Mouse (Mus musculus): Measurements from ENCODE around the gene Casr. TPM values are rescaled to one million over a fixed set of nuclear protein-coding genes. Genes with fewer than 3 reads are reported as not detected.

The Casr gene
- polyA plus RNA-seq, 1 experiment from 2014 or later, result 0.07 TPM

DNA sequence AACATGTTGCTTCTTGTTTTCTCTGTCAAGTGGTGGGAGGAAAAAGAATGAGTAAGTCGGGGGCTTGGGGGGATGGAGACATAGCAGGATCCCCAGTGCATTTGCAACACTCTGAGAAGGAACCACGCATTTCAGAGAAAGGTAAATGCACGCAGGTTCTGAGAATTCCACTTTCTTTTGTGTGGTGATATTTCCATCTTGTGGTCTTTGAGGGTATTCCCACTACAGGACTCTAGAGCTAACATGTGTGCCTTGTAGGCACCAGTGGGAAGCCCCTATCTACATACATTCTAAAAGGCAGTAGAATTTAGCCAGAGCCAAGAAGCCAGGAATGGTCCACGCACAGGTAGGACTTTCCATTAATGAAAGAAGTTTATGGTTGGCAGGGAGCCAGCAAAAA is 56.0 kb downstream of the Casr start:
- no peak overlapping the region for H3K4me3 ChIP-seq (replicated peaks)
- no peaks in the 10 kb centered on the region for H3K27me3 ChIP-seq
- H3K36me3 ChIP-seq, result no peaks in the 10 kb centered on the region
- no peak overlapping the region for H3K9ac ChIP-seq (replicated peaks)
- no peak overlapping the region for H3K4me2 ChIP-seq (replicated peaks)
- no peaks in the 10 kb centered on the region for H3K9me3 ChIP-seq
- no peaks in the 10 kb centered on the region for H3K4me1 ChIP-seq (replicated peaks)
- ATAC-seq, result no peak
- 57% methylated on average over 4 of the region's 4 CpGs for WGBS
- H3K27ac ChIP-seq, result no peak overlapping the region

DNA sequence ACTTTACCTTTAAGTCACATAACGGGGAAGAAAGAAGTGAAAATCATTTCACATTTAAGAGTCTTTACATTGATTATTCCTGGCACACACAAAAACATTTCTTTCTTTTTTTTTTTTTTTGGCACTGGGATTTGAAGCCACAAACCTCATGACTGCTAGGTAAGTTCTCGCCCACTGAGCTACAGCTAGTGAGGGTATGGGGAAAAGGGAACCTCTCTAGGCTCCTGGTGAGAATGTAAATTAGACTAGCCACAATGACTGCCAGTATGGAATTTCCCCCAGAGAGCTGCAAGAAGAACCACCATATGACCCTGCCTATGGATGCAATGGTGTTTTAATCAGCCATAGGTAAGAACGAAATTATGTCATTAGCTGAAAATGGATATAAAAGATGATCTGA is 56.8 kb downstream of the Casr start:
- Histone ChIP-seq H3K9me3 (no peaks in the 10 kb centered on the region), H3K27me3 (no peaks in the 10 kb centered on the region), H3K4me3 (replicated peaks) (no peak overlapping the region), H3K36me3 (no peaks in the 10 kb centered on the region), H3K4me1 (replicated peaks) (no peaks in the 10 kb centered on the region), H3K27ac (no peak overlapping the region), H3K9ac (replicated peaks) (no peak overlapping the region), H3K4me2 (replicated peaks) (no peak overlapping the region)
- ATAC-seq, result no peak
- 82% methylated on average over 3 of the region's 3 CpGs for WGBS

DNA sequence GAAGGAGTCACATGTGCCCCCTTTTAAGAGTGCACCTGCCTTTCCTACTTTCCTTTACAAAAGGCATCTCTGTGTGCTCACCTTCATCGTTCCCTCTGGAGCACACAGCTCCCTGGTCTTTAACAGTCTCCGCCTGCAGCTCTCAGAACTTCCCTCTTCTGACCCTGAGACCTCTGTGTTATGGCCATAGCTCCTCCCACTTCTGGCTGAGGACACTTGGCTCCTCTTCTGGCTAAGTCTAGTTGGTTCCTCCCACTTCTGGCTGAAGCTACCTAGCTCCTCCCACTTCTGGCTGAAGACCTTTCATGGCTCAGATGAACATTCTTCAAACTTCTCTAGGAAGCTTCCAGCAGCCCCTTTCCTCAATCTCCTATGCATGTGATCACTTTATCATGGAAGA is 59.7 kb downstream of the Casr start:
- Histone ChIP-seq H3K4me3 (replicated peaks) (no peak overlapping the region), H3K4me1 (replicated peaks) (no peaks in the 10 kb centered on the region), H3K27me3 (no peaks in the 10 kb centered on the region), H3K27ac (no peak overlapping the region), H3K4me2 (replicated peaks) (no peak overlapping the region), H3K36me3 (no peaks in the 10 kb centered on the region), H3K9ac (replicated peaks) (no peak overlapping the region), H3K9me3 (no peaks in the 10 kb centered on the region)
- no peak for ATAC-seq
- WGBS, result 85% methylated on average over 2 of the region's 2 CpGs

DNA sequence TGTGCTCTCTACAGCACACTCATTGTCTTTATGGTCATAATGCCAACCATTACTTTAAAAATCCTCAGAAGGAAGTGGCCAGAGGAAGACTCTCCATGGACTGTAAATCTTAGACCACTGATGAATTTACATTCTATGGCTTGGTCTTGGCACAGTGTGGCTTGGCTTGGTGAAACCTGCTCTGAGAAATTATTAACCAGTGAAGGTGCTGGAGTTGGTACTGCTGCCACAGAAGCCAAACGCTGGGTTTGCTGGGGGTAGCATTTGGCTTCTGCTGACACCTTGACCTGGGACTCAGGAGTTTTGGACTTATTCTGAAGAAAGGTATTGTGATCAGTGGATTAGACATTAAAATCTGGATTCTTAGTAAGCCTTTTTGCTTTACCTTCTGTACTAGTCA is 69.5 kb downstream of the Casr start:
- no peak overlapping the region for H3K4me2 ChIP-seq (replicated peaks)
- H3K27me3 ChIP-seq, result no peaks in the 10 kb centered on the region
- H3K36me3 ChIP-seq, result no peaks in the 10 kb centered on the region
- WGBS, result 100% methylated on average over 1 of the region's 1 CpGs
- H3K9me3 ChIP-seq, result no peaks in the 10 kb centered on the region
- no peak for ATAC-seq
- no peak overlapping the region for H3K9ac ChIP-seq (replicated peaks)
- no peak overlapping the region for H3K4me3 ChIP-seq (replicated peaks)
- no peaks in the 10 kb centered on the region for H3K4me1 ChIP-seq (replicated peaks)
- no peak overlapping the region for H3K27ac ChIP-seq

DNA sequence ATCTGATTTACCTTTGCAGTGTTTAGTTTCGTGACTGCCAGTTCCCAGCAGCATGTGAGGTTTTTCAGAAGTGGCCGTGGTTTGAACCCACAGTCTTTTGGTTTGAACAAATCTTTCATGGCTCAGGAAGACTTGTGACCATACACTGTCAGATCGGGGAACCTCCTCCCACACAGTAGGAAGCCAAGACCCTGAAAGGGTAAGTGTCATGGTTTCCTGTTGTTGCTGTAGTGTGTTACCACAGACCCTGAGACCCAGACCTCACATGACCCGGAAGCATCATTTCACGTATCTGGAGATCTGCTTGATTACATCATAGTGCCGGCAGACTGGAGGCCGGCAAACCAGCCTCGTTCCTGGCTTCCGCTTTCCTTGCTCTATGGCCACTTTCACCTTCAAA is 85.1 kb downstream of the Casr start:
- no peak overlapping the region for H3K27ac ChIP-seq
- ATAC-seq, result no peak
- no peaks in the 10 kb centered on the region for H3K9me3 ChIP-seq
- 89% methylated on average over 9 of the region's 9 CpGs for WGBS
- no peak overlapping the region for H3K4me2 ChIP-seq (replicated peaks)
- H3K27me3 ChIP-seq, result 0 out of 2 replicates have a peak, but pooled peaks cover 4% of the 10 kb centered on the region
- no peaks in the 10 kb centered on the region for H3K4me1 ChIP-seq (replicated peaks)
- no peak overlapping the region for H3K4me3 ChIP-seq (replicated peaks)
- H3K9ac ChIP-seq (replicated peaks), result no peak overlapping the region
- no peaks in the 10 kb centered on the region for H3K36me3 ChIP-seq

DNA sequence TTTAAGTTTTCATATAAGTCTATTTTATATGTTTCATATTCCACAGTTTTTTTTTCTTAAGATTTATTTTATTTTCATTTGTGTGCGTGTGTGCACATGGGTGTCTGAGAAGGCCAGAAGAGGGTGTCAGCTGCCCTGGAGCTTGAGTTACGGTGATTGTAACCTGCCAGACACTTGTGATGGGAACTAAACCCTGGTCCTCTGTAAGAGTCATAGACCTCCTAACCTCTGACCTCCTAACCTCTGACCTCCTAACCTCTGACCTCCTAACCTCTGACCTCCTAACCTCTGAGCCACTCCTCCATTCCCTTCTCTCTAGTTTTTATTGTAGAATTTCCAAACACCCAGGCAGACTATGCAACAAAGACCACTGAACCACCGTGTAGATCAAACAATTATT is 86.4 kb downstream of the Casr start:
- no peak for ATAC-seq
- no peak overlapping the region for H3K4me2 ChIP-seq (replicated peaks)

DNA sequence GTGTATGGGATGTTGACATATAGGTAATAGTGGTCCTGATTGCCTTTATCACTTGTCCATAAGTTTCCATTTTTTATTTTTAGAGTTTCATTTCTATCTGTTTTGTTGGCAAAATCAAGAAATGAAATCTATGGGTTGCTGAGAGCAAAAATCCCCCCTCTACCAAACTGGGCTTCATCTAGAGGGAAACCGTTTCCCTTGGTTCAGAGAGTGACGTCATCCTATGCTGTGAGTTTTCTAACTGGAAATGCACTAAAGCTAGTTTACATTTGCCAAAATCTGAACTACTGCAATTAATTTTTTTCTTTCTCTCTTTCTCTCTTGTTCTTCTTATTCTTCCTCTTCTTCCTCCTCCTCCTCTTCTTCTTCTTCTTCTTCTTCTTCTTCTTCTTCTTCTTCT is 87.1 kb downstream of the Casr start:
- no peaks in the 10 kb centered on the region for H3K9me3 ChIP-seq
- H3K4me3 ChIP-seq (replicated peaks), result no peak overlapping the region
- H3K27me3 ChIP-seq, result 0 out of 2 replicates have a peak, but pooled peaks cover 4% of the 10 kb centered on the region
- H3K36me3 ChIP-seq, result no peaks in the 10 kb centered on the region
- H3K27ac ChIP-seq, result no peak overlapping the region
- H3K4me2 ChIP-seq (replicated peaks), result no peak overlapping the region
- no peak overlapping the region for H3K9ac ChIP-seq (replicated peaks)
- ATAC-seq, result no peak
- 0 out of 2 replicates have a peak, but pooled peaks cover 8% of the 10 kb centered on the region for H3K4me1 ChIP-seq (replicated peaks)
- 90% methylated on average over 2 of the region's 2 CpGs for WGBS

More for the DNA sequence above, 86.4 kb downstream of the Casr start:
- Histone ChIP-seq H3K9ac (replicated peaks) (no peak overlapping the region), H3K9me3 (no peaks in the 10 kb centered on the region), H3K4me3 (replicated peaks) (no peak overlapping the region), H3K4me1 (replicated peaks) (0 out of 2 replicates have a peak, but pooled peaks cover 7% of the 10 kb centered on the region), H3K36me3 (no peaks in the 10 kb centered on the region), H3K27ac (no peak overlapping the region), H3K27me3 (0 out of 2 replicates have a peak, but pooled peaks cover 4% of the 10 kb centered on the region)
- WGBS, result 90% methylated on average over 3 of the region's 3 CpGs

DNA sequence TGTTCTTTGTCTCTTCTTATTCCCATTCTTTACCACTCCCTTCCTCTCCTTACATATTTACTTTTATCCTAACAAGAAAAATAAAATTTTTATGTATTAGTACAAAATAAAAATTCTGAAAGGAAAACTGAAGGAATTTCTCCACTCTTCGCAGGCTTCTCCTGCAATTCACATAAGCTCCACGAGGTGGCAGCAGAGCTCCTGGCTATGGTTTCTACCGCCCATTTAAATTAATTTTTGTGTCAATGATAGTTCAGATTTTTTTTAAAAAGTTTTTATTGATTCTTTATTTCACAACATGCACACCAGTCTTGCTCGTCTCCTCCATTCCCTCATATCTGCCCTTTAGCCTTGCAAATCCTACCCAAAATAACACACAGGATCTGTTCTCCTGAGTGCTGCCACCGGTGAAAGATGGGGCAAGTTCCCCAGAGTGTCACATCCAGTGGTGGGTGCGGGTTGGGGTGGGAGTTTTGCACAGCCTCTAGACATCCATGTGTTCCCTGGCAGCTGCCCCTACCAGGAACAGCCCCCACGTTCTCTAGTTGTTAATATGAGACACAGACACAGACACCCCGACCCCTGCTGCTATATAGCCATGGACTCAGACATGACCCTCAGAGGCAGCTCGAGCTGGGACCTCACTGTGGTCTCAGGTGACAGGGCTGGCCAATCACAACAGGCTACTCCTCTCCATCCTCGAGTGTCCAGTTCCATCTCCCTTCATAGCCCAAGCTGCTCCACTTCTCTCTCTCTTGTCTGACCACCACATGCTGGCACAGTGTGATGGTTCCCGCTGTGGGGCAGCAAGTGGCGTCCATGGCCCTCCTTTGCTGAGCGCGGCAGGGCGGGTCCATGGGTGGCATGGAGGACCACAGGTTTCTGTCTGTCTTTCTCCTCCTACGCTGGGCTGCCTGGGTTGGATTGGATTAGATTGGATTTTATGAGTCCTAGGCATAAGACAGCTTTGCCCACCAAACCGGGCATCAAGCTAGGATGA is 88.4 kb downstream of the Casr start:
- H3K27me3 ChIP-seq, result 0 out of 2 replicates have a peak, but pooled peaks cover 4% of the 10 kb centered on the region
- H3K36me3 ChIP-seq, result no peaks in the 10 kb centered on the region
- 0 out of 2 replicates have a peak overlapping the region, but pooled peaks have one; percentile 28 for H3K9ac ChIP-seq (replicated peaks)
- no peaks in the 10 kb centered on the region for H3K9me3 ChIP-seq
- H3K4me2 ChIP-seq (replicated peaks), result no peak overlapping the region
- no peak overlapping the region for H3K27ac ChIP-seq
- H3K4me3 ChIP-seq (replicated peaks), result no peak overlapping the region
- peak; percentile 58 for ATAC-seq
- 52% methylated on average over 17 of the region's 17 CpGs for WGBS
- H3K4me1 ChIP-seq (replicated peaks), result 0 out of 2 replicates have a peak, but pooled peaks cover 8% of the 10 kb centered on the region

DNA sequence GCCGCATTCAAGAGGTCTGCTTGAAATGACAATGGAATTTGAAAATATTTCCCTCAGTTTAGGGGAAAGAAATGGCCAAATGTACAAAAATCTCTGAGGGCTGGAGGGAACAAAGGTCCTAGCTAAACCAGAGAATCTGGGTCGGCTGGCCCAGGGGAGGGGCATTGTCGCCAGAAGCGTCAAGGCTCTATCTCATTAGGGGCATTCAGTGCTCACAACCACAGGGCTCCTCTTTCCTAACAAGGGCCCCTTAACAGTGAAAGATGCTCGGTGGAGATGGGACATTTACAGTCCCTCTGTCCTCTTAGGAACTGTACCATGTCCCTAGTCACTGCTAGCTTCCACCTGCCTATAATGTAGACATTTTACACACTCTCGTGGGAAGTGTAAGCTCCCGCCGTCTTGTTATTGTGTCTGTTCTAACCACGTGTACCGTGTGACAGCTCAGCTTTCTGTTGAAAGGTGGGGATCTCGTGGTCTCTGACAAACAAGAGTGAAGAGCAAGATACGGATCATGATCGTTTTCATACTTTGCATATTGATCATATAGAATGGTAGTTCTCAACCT is 90.8 kb downstream of the Casr start:
- ATAC-seq, result peak; percentile 63; the same call in 1 of the 2 replicates
- H3K36me3 ChIP-seq, result no peaks in the 10 kb centered on the region
- H3K4me2 ChIP-seq (replicated peaks), result peak overlapping the region; percentile 19; the same call in 1 of the 2 replicates
- WGBS, result 43% methylated on average over 13 of the region's 13 CpGs
- no peak overlapping the region for H3K9ac ChIP-seq (replicated peaks)
- no peak overlapping the region for H3K4me3 ChIP-seq (replicated peaks)
- no peaks in the 10 kb centered on the region for H3K9me3 ChIP-seq
- H3K27me3 ChIP-seq, result 0 out of 2 replicates have a peak, but pooled peaks cover 4% of the 10 kb centered on the region
- no peak overlapping the region for H3K27ac ChIP-seq
- H3K4me1 ChIP-seq (replicated peaks), result 0 out of 2 replicates have a peak, but pooled peaks cover 8% of the 10 kb centered on the region

DNA sequence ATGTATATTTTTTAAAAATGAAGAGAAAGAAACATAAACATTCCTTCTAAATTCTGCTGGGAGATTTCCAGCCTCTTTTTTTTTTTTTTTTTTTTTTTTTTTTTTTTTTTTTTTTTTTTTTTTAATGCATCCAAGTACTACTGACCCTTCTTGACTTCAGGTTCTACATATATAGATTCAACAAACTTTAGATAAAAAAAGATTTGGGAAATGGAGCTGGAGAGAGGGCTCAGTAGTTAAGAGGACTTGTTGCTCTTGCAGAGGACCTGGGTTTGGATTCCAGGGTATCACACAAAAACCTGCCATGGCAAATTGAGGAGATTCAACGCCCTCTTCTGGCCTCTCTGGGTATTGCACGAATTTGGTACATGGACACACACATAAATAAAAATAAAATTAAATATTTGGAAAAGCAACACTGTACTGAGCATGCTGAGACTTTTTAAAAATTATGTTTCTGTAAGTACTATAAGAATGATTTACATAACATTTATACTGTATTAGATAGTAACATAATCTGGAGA is 91.9 kb downstream of the Casr start:
- WGBS, result 4% methylated on average over 2 of the region's 2 CpGs
- Histone ChIP-seq H3K4me2 (replicated peaks) (no peak overlapping the region), H3K4me3 (replicated peaks) (no peak overlapping the region), H3K9me3 (no peaks in the 10 kb centered on the region), H3K9ac (replicated peaks) (no peak overlapping the region), H3K27ac (no peak overlapping the region), H3K4me1 (replicated peaks) (0 out of 2 replicates have a peak, but pooled peaks cover 8% of the 10 kb centered on the region), H3K27me3 (0 out of 2 replicates have a peak, but pooled peaks cover 4% of the 10 kb centered on the region), H3K36me3 (no peaks in the 10 kb centered on the region)
- no peak for ATAC-seq

DNA sequence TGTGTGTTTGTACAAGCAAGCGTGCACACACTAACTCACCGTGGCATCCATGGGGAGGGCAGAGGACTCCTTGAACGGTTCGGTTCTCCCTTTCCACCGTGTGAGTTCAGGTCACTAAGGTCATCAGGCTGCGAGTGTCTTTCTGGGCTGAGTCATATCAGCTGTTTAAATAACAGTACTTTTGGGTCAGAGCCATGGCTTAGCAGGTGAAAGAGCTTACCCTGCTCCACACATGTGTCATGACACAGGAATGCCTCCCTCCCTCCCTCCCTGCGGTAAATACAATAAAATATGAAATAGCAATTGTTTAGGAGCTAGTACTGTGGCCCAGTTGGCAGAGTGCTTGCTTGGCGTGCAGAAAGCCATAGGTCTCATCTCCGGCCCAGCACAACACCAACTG is 92.6 kb downstream of the Casr start:
- Histone ChIP-seq H3K9me3 (no peaks in the 10 kb centered on the region), H3K4me2 (replicated peaks) (no peak overlapping the region), H3K36me3 (no peaks in the 10 kb centered on the region), H3K27me3 (0 out of 2 replicates have a peak, but pooled peaks cover 4% of the 10 kb centered on the region), H3K27ac (no peak overlapping the region), H3K9ac (replicated peaks) (no peak overlapping the region), H3K4me1 (replicated peaks) (0 out of 2 replicates have a peak, but pooled peaks cover 8% of the 10 kb centered on the region), H3K4me3 (replicated peaks) (no peak overlapping the region)
- ATAC-seq, result no peak
- WGBS, result 91% methylated on average over 9 of the region's 9 CpGs

DNA sequence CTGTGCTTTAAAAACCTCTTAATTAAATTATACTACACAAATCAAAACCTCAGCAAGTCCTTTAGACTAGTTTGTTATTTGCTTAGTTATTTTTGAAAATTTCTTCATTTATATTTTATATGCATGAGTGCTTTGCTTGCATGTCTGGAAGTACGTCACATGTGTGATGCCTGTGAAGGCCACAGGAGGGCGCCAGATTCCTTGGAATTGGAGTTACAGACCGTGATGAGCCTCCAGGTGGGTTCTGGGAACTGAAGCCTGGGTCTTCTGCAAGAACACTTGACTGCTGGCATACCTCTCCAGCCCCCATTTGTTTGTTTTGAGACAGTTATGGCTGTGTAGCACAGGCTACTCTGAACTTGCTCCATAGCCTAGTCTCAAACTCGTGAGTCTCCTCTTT is 93.1 kb downstream of the Casr start:
- no peaks in the 10 kb centered on the region for H3K36me3 ChIP-seq
- H3K9me3 ChIP-seq, result no peaks in the 10 kb centered on the region
- no peak overlapping the region for H3K4me2 ChIP-seq (replicated peaks)
- 0 out of 2 replicates have a peak, but pooled peaks cover 4% of the 10 kb centered on the region for H3K27me3 ChIP-seq
- 67% methylated on average over 4 of the region's 4 CpGs for WGBS
- no peak overlapping the region for H3K9ac ChIP-seq (replicated peaks)
- ATAC-seq, result no peak
- H3K4me1 ChIP-seq (replicated peaks), result 0 out of 2 replicates have a peak, but pooled peaks cover 8% of the 10 kb centered on the region
- no peak overlapping the region for H3K27ac ChIP-seq
- no peak overlapping the region for H3K4me3 ChIP-seq (replicated peaks)
